ENCODE assay signal across 8 mouse cellular contexts in the genomic region with DNA sequence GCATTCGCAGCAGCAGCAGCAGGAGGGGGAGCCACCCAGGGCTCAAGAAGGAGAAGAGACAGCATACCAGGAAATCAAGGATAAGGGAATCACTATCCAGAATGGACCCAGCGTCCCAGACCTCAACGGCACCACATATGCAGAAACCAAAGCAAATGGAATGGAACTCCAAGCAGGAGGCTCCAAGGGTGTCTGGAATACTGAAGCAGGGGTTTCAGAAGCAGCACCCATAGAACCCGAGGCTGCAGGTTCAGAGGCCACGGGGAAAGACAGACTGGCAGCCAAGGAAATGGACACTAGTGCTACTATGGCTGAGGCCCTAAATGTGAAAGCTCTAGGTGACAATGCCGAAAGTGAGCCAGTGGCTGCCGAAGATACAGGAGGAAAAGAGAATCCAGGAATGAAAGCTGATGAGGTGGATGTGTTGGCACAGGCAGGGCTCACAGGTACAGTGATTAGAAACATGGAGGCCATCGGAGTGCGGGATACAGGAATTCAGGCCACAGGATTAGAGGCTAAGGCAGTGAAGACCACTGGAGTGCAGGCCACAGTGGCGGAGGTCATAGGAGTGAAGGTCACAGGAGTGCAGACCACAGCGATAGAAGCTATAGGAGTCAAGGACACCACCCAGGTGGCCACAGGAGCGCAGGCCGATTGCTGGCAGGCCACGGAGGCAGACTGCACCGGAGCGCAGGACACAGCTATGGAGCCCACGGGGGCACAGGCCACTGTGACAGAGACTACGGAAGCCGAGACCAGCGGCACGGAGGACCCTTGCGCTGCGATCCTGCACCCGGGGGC. TPM values are rescaled to one million over a fixed set of nuclear protein-coding genes. Genes with fewer than 3 reads are reported as not detected.
A peak's percentile ranks its signal among the peaks of the same experiment; 100 is the strongest.
DNase-seq lines count a peak whose midpoint lies in the region; ATAC-seq and TF ChIP-seq lines count a peak whose summit lies in the region.

No protein-coding gene starts in this region.

- peak overlapping the region; percentile 92 for H3K4me2 ChIP-seq in intestine, postnatal 0 days (replicated peaks; ENCODE audit: low read depth)
- peak overlapping the region; percentile 92 for H3K4me2 ChIP-seq in neural tube, embryonic 13.5 days

- no peaks in the 10 kb centered on the region for H3K9me3 ChIP-seq in intestine, postnatal 0 days (ENCODE audit: control insufficient read depth)
- no peaks in the 10 kb centered on the region for H3K9me3 ChIP-seq in neural tube, embryonic 13.5 days

- no peak for TF ChIP-seq POLR2A in thymus, adult 2 months (IDR thresholded peaks at IDR 0.05; ENCODE audit: control insufficient read depth, extremely low read depth, insufficient read depth, low read length, poor library complexity)

- 20% methylated on average over 24 of the region's 24 CpGs for WGBS in thymus, adult 2 months
- WGBS in intestine, postnatal 0 days, result 11% methylated on average over 24 of the region's 24 CpGs
- 23% methylated on average over 24 of the region's 24 CpGs for WGBS in neural tube, embryonic 13.5 days

- peaks cover 9% of the 10 kb centered on the region for H3K4me1 ChIP-seq in thymus, adult 2 months (replicated peaks; ENCODE audit: control insufficient read depth, insufficient read depth, low read length)
- 0 out of 2 replicates have a peak, but pooled peaks cover 4% of the 10 kb centered on the region for H3K4me1 ChIP-seq in intestine, postnatal 0 days (replicated peaks; ENCODE audit: control insufficient read depth, insufficient read depth, low read length)
- peaks cover 33% of the 10 kb centered on the region for H3K4me1 ChIP-seq in neural tube, embryonic 13.5 days (replicated peaks)

- 0 out of 2 replicates have a peak overlapping the region, but pooled peaks have one; percentile 4 for H3K27ac ChIP-seq in thymus, adult 2 months (ENCODE audit: control insufficient read depth, insufficient read depth, low read length)
- H3K27ac ChIP-seq in intestine, postnatal 0 days (ENCODE audit: low read depth, low read length), result peak overlapping the region; percentile 94
- H3K27ac ChIP-seq in neural tube, embryonic 13.5 days (replicated peaks), result peak overlapping the region; percentile 95

- no peaks in the 10 kb centered on the region for H3K27me3 ChIP-seq in thymus, adult 2 months (ENCODE audit: control insufficient read depth, insufficient read depth, low read length)
- no peaks in the 10 kb centered on the region for H3K27me3 ChIP-seq in intestine, postnatal 0 days (replicated peaks; ENCODE audit: control insufficient read depth, insufficient read depth, low read length)
- no peaks in the 10 kb centered on the region; the same call in 1 of the 2 replicates for H3K27me3 ChIP-seq in neural tube, embryonic 13.5 days

- TF ChIP-seq CTCF in thymus, adult 2 months (IDR thresholded peaks at IDR 0.05; ENCODE audit: borderline replicate concordance, control insufficient read depth, extremely low read depth, insufficient read depth, low read length, poor library complexity), result no peak
- no peak for TF ChIP-seq CTCF in intestine, postnatal 0 days (IDR thresholded peaks at IDR 0.05; ENCODE audit: low read depth)

- peak; percentile 5 for DNase-seq in gastrocnemius, postnatal 25 days
- DNase-seq in gastrocnemius, postnatal 10 days, result no peak
- no peak for DNase-seq in thymus, adult 2 months
- no peak for DNase-seq in thymus, postnatal 36 days
- DNase-seq in left cerebral cortex, postnatal 10 days (ENCODE audit: extremely low spot score in 1 of 2, low spot score in 2 of 2), result no peak
- DNase-seq in layer of hippocampus, postnatal 10 days (ENCODE audit: low spot score in 2 of 2), result no peak

- H3K4me3 ChIP-seq in thymus, adult 2 months (ENCODE audit: control insufficient read depth, insufficient read depth, low read length), result peak overlapping the region; percentile 53
- H3K4me3 ChIP-seq in intestine, postnatal 0 days (ENCODE audit: low read depth, low read length), result peak overlapping the region; percentile 74
- peak overlapping the region; percentile 68 for H3K4me3 ChIP-seq in neural tube, embryonic 13.5 days

- intact Hi-C loops in left cerebral cortex, postnatal 10 days (cut with DNase I), result no loop called here

- ATAC-seq in intestine, postnatal 0 days, result no peak; the same call in 1 of the 2 replicates
- ATAC-seq in neural tube, embryonic 13.5 days (ENCODE audit: low read depth), result peak; percentile 70

- peak overlapping the region; percentile 86 for H3K9ac ChIP-seq in intestine, postnatal 0 days (ENCODE audit: low read depth, low read length)
- H3K9ac ChIP-seq in neural tube, embryonic 13.5 days, result peak overlapping the region; percentile 96

- no peaks in the 10 kb centered on the region for H3K36me3 ChIP-seq in thymus, adult 2 months (ENCODE audit: control insufficient read depth, insufficient read depth, low read length)
- H3K36me3 ChIP-seq in intestine, postnatal 0 days (ENCODE audit: control insufficient read depth, insufficient read depth), result no peaks in the 10 kb centered on the region; the same call in 1 of the 2 replicates
- H3K36me3 ChIP-seq in neural tube, embryonic 13.5 days, result 0 out of 2 replicates have a peak, but pooled peaks cover 7% of the 10 kb centered on the region

RNA-seq across cellular contexts. Expression of a gene that starts 6.0 kb away (rescaled TPM):
- 1 to 10 TPM in 1 of 2 experiments, under 1 TPM in 1; 0.87 to 1.3 TPM for total RNA-seq in gastrocnemius, postnatal 25 days (2021)
- 1 to 10 TPM; 1.7 to 2.2 TPM for total RNA-seq in gastrocnemius, postnatal 10 days (2021)
- 0.75 and 0.94 TPM in 2 replicates for polyA plus RNA-seq in thymus, adult 2 months (2012; rRNA removed)
- polyA plus RNA-seq in intestine, postnatal 0 days (2015; fragmentation: Nextera tagmentation; extraction: Ambion mirVana), result 1.6 TPM in 2 replicates
- polyA plus RNA-seq in neural tube, embryonic 13.5 days (2015; fragmentation: Nextera tagmentation; extraction: Ambion mirVana), result 6.6 and 9.2 TPM in 2 replicates
- total RNA-seq in left cerebral cortex, postnatal 10 days (2021), result 1 to 10 TPM; 5.0 to 5.7 TPM
- total RNA-seq in layer of hippocampus, postnatal 10 days (2021), result 1 to 10 TPM; 5.1 to 5.4 TPM

RNA-seq across cellular contexts. Expression of a gene that starts 14.5 kb away (rescaled TPM):
- 1 to 10 TPM; 5.9 to 9.5 TPM for total RNA-seq in gastrocnemius, postnatal 25 days (2021)
- 10 to 100 TPM; 13.0 to 18.4 TPM for total RNA-seq in gastrocnemius, postnatal 10 days (2021)
- polyA plus RNA-seq in thymus, adult 2 months (2012; rRNA removed), result 16.3 and 19.1 TPM in 2 replicates
- 3.5 and 4.2 TPM in 2 replicates for polyA plus RNA-seq in intestine, postnatal 0 days (2015; fragmentation: Nextera tagmentation; extraction: Ambion mirVana)
- 10.6 and 11.8 TPM in 2 replicates for polyA plus RNA-seq in neural tube, embryonic 13.5 days (2015; fragmentation: Nextera tagmentation; extraction: Ambion mirVana)
- 10 to 100 TPM; 34.1 to 35.1 TPM for total RNA-seq in left cerebral cortex, postnatal 10 days (2021)
- total RNA-seq in layer of hippocampus, postnatal 10 days (2021), result 10 to 100 TPM; 28.5 to 40.6 TPM

RNA-seq across cellular contexts. Expression of a gene that starts 15.3 kb away (rescaled TPM):
- total RNA-seq in gastrocnemius, postnatal 25 days (2021), result 1 to 10 TPM; 3.8 to 5.2 TPM
- total RNA-seq in gastrocnemius, postnatal 10 days (2021), result 1 to 10 TPM; 7.3 to 9.7 TPM
- 81.9 and 84.7 TPM in 2 replicates for polyA plus RNA-seq in thymus, adult 2 months (2012; rRNA removed)
- polyA plus RNA-seq in intestine, postnatal 0 days (2015; fragmentation: Nextera tagmentation; extraction: Ambion mirVana), result 13.5 and 13.9 TPM in 2 replicates
- polyA plus RNA-seq in neural tube, embryonic 13.5 days (2015; fragmentation: Nextera tagmentation; extraction: Ambion mirVana), result 56.2 and 57.6 TPM in 2 replicates
- total RNA-seq in left cerebral cortex, postnatal 10 days (2021), result 10 to 100 TPM; 28.0 to 29.3 TPM
- 10 to 100 TPM; 28.9 to 31.4 TPM for total RNA-seq in layer of hippocampus, postnatal 10 days (2021)

RNA-seq across cellular contexts. Expression of a gene that starts 36.8 kb away (rescaled TPM):
- 1 to 10 TPM; 1.8 to 2.5 TPM for total RNA-seq in gastrocnemius, postnatal 25 days (2021)
- 1 to 10 TPM; 1.6 to 1.8 TPM for total RNA-seq in gastrocnemius, postnatal 10 days (2021)
- polyA plus RNA-seq in thymus, adult 2 months (2012; rRNA removed), result 2.8 and 3.3 TPM in 2 replicates
- 0.18 and 0.20 TPM in 2 replicates for polyA plus RNA-seq in intestine, postnatal 0 days (2015; fragmentation: Nextera tagmentation; extraction: Ambion mirVana)
- 2.5 and 3.3 TPM in 2 replicates for polyA plus RNA-seq in neural tube, embryonic 13.5 days (2015; fragmentation: Nextera tagmentation; extraction: Ambion mirVana)
- 1 to 10 TPM; 1.9 to 2.2 TPM for total RNA-seq in left cerebral cortex, postnatal 10 days (2021)
- 1 to 10 TPM; 2.0 TPM for total RNA-seq in layer of hippocampus, postnatal 10 days (2021)

RNA-seq across cellular contexts. Expression of a gene that starts 42.0 kb away (rescaled TPM):
- 1 to 10 TPM; 3.9 to 6.8 TPM for total RNA-seq in gastrocnemius, postnatal 25 days (2021)
- total RNA-seq in gastrocnemius, postnatal 10 days (2021), result 1 to 10 TPM; 2.2 to 3.1 TPM
- polyA plus RNA-seq in thymus, adult 2 months (2012; rRNA removed), result 22.5 and 28.8 TPM in 2 replicates
- polyA plus RNA-seq in intestine, postnatal 0 days (2015; fragmentation: Nextera tagmentation; extraction: Ambion mirVana), result 3.9 and 4.2 TPM in 2 replicates
- polyA plus RNA-seq in neural tube, embryonic 13.5 days (2015; fragmentation: Nextera tagmentation; extraction: Ambion mirVana), result 4.9 and 6.2 TPM in 2 replicates
- total RNA-seq in left cerebral cortex, postnatal 10 days (2021), result 1 to 10 TPM in 1 of 2 experiments, under 1 TPM in 1; 0.93 to 3.0 TPM
- 1 to 10 TPM; 1.7 to 2.4 TPM for total RNA-seq in layer of hippocampus, postnatal 10 days (2021)

Comparison
In these comparisons a context has a peak if more than half of its experiments do, and no peak if none do; other contexts are left out.
1. H3K27ac ChIP-seq: peak in every context shown above with its lines; median percentile 95 in neural tube, embryonic 13.5 days; 94 in intestine, postnatal 0 days; 4 in thymus, adult 2 months.